Mouse (Mus musculus): ENCODE results near the gene Gnai2. TPM values are rescaled to one million over a fixed set of nuclear protein-coding genes. Genes with fewer than 3 reads are reported as not detected.

Gene Gnai2
- polyA plus RNA-seq, 1 experiment from 2014 or later = 162 TPM

GRCm38 (mm10) chr9:107620954-107621353, 14.2 kb downstream of the Gnai2 start:
- Histone ChIP-seq H3K36me3 (replicated peaks) (peaks cover 79% of the 10 kb centered on the region), H3K4me3 (replicated peaks) (no peak overlapping the region), H3K4me2 (no peak overlapping the region), H3K27me3 (no peaks in the 10 kb centered on the region), H3K9me3 (replicated peaks) (no peaks in the 10 kb centered on the region), H3K4me1 (replicated peaks) (peaks cover 51% of the 10 kb centered on the region), H3K27ac (replicated peaks) (no peak overlapping the region), H3K9ac (no peak overlapping the region)
- ATAC-seq (ENCODE audit: insufficient read depth) = no peak

- no peak overlapping the region for H3K9ac ChIP-seq
- no peak overlapping the region for H3K4me2 ChIP-seq
- ATAC-seq (ENCODE audit: insufficient read depth) = peak; percentile 23
Measured at GRCm38 (mm10) chr9:107619546-107619879, 15.7 kb downstream of the Gnai2 start.

DNA sequence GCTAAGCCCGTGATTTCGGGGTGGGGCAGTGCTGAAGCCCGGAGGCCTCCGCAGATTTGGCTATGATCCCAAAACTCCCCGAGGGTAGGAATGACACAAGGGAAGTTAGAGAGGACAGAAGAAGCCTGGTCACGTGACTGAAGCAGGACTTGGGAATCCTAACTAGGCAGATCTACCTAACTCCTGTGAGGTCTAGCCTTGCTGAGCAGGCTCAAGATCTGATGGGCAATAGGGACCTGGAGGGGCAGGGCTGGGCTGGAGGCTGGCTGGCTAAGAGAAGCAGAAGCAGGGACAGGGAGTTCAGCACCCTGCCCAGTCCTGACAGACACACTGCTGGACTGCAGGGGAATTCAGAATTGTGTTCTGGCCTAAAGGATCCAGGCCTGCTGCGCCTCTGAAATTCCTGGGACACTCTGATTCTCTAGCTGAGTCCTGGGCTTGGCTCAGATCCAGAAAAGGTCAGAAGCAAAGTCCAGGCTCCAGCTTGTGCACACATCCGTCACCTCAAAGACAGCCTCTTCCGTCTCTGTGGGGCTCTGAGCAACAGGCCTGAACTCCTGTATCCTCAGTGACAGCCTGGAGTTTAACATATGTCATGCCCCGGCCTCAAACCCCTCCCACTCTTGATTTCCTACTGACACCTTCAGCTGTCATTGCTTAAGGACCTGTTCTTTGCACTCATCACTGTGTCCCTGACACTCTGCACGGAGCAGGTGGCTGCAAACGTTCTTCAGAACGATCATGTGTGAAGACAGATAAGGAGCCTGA, 16.2 kb downstream of the Gnai2 start:
- Histone ChIP-seq H3K4me1 (replicated peaks) (peaks cover 33% of the 10 kb centered on the region), H3K36me3 (replicated peaks) (peaks cover 79% of the 10 kb centered on the region), H3K27ac (replicated peaks) (peak overlapping the region; percentile 78), H3K4me3 (replicated peaks) (no peak overlapping the region), H3K27me3 (no peaks in the 10 kb centered on the region), H3K4me2 (no peak overlapping the region), H3K9me3 (replicated peaks) (no peaks in the 10 kb centered on the region), H3K9ac (no peak overlapping the region)
- 52% methylated on average over 13 of the region's 13 CpGs for WGBS (ENCODE audit: insufficient replicate concordance)
- peak; percentile 70 for ATAC-seq (ENCODE audit: insufficient read depth)

More at GRCm38 (mm10) chr9:107619546-107619879, 15.7 kb downstream of the Gnai2 start:
- Histone ChIP-seq H3K36me3 (replicated peaks) (peaks cover 79% of the 10 kb centered on the region), H3K27ac (replicated peaks) (peak overlapping the region; percentile 78), H3K27me3 (no peaks in the 10 kb centered on the region), H3K9me3 (replicated peaks) (no peaks in the 10 kb centered on the region), H3K4me1 (replicated peaks) (peaks cover 37% of the 10 kb centered on the region), H3K4me3 (replicated peaks) (no peak overlapping the region)
- WGBS (ENCODE audit: insufficient replicate concordance) = 64% methylated on average over 13 of the region's 13 CpGs

GRCm38 (mm10) chr9:107618098-107618497, 17.1 kb downstream of the Gnai2 start:
- Histone ChIP-seq H3K9me3 (replicated peaks) (no peaks in the 10 kb centered on the region), H3K27me3 (no peaks in the 10 kb centered on the region), H3K4me2 (no peak overlapping the region), H3K4me1 (replicated peaks) (peaks cover 38% of the 10 kb centered on the region), H3K36me3 (replicated peaks) (peaks cover 80% of the 10 kb centered on the region), H3K4me3 (replicated peaks) (no peak overlapping the region), H3K9ac (no peak overlapping the region), H3K27ac (replicated peaks) (peak overlapping the region; percentile 78)
- WGBS (ENCODE audit: insufficient replicate concordance) = 91% methylated on average over 6 of the region's 6 CpGs
- ATAC-seq (ENCODE audit: insufficient read depth) = no peak

GRCm38 (mm10) chr9:107617461-107617860, 17.7 kb downstream of the Gnai2 start:
- Histone ChIP-seq H3K4me1 (replicated peaks) (peaks cover 44% of the 10 kb centered on the region), H3K4me3 (replicated peaks) (no peak overlapping the region), H3K27me3 (no peaks in the 10 kb centered on the region), H3K36me3 (replicated peaks) (peaks cover 75% of the 10 kb centered on the region), H3K9me3 (replicated peaks) (no peaks in the 10 kb centered on the region), H3K4me2 (no peak overlapping the region), H3K27ac (replicated peaks) (no peak overlapping the region), H3K9ac (no peak overlapping the region)
- 55% methylated on average over 2 of the region's 2 CpGs for WGBS (ENCODE audit: insufficient replicate concordance)
- ATAC-seq (ENCODE audit: insufficient read depth) = no peak

DNA sequence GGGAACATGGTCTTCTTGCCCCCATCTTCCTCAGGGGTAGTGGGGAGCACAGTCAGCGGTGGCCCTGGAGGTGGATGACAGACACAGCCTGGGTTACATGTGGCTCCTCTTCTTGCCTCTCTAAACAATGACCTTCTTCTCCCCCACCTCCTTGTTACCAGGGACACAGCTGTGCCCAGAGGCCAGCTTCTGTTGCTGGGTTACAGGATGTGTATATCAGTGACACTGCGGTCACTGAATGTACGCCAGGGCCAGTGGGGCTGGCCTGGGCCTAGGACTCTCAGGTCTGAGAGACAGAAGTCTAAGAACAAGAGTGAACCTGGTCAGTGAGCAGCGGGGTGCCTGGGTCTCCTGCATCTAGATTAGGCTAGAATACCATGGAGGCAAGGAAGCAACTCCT, 20.1 kb downstream of the Gnai2 start:
- Histone ChIP-seq H3K4me1 (replicated peaks) (peaks cover 49% of the 10 kb centered on the region), H3K27ac (replicated peaks) (no peak overlapping the region), H3K9me3 (replicated peaks) (no peaks in the 10 kb centered on the region), H3K4me2 (no peak overlapping the region), H3K9ac (no peak overlapping the region), H3K4me3 (replicated peaks) (no peak overlapping the region), H3K27me3 (no peaks in the 10 kb centered on the region), H3K36me3 (replicated peaks) (peaks cover 64% of the 10 kb centered on the region)
- WGBS (ENCODE audit: insufficient replicate concordance) = 79% methylated on average over 4 of the region's 4 CpGs
- ATAC-seq (ENCODE audit: insufficient read depth) = no peak

GRCm38 (mm10) chr9:107612945-107613569, 22.1 kb downstream of the Gnai2 start:
- Histone ChIP-seq H3K4me2 (peak overlapping the region; percentile 96), H3K27ac (replicated peaks) (peak overlapping the region; percentile 80), H3K4me3 (replicated peaks) (peak overlapping the region; percentile 64), H3K9ac (peak overlapping the region; percentile 74), H3K27me3 (no peaks in the 10 kb centered on the region), H3K36me3 (replicated peaks) (peaks cover 44% of the 10 kb centered on the region), H3K4me1 (replicated peaks) (peaks cover 37% of the 10 kb centered on the region), H3K9me3 (replicated peaks) (no peaks in the 10 kb centered on the region)
- ATAC-seq (ENCODE audit: insufficient read depth) = peak; percentile 21; the same call in 1 of the 2 replicates
- WGBS (ENCODE audit: insufficient replicate concordance) = 10% methylated on average over 12 of the region's 12 CpGs

DNA sequence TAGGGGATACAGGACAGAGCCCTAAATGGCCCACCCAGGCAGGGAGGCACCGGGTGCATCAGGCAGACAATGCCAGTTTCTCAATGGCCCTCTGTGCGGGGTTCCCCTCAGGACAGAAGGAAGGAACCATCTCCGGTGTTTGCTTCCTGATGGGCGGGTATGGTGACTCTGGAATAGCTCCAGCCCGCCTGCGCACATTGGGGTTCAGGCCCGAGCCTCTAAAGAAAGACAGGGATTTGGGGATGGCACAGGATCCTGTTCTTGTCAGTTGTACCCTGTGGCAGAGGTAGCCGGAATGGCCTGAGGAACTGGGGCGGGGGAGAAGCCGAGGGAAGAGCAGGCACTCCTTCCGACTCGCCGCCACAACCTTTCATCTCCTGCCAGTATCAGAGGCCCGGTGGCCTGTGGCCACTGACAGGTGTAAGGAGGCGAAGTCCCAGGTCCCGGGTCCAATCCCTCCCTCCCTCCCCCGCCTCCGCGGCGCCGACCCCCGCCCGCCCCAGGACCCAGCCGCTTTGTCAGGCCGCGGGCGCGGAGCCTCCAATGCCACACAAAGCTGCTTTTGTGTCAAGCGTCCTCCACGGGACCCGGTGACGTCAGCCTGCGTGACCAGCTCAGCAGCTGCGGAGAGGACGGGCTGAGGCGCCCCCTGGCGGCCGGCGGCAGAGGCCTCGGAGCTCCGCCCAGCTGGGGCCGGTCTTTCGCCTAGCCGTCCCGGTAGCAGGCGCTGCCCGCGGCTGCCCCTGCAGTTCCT, 22.8 kb downstream of the Gnai2 start:
- no peaks in the 10 kb centered on the region for H3K27me3 ChIP-seq
- no peaks in the 10 kb centered on the region for H3K9me3 ChIP-seq (replicated peaks)
- H3K9ac ChIP-seq = peak overlapping the region; percentile 74
- peaks cover 38% of the 10 kb centered on the region for H3K36me3 ChIP-seq (replicated peaks)
- peaks cover 44% of the 10 kb centered on the region for H3K4me1 ChIP-seq (replicated peaks)
- H3K27ac ChIP-seq (replicated peaks) = peak overlapping the region; percentile 80
- peak; percentile 93 for ATAC-seq (ENCODE audit: insufficient read depth)
- H3K4me2 ChIP-seq = peak overlapping the region; percentile 96
- peak overlapping the region; percentile 64 for H3K4me3 ChIP-seq (replicated peaks)
- 3% methylated on average over 48 of the region's 48 CpGs for WGBS (ENCODE audit: insufficient replicate concordance)

DNA sequence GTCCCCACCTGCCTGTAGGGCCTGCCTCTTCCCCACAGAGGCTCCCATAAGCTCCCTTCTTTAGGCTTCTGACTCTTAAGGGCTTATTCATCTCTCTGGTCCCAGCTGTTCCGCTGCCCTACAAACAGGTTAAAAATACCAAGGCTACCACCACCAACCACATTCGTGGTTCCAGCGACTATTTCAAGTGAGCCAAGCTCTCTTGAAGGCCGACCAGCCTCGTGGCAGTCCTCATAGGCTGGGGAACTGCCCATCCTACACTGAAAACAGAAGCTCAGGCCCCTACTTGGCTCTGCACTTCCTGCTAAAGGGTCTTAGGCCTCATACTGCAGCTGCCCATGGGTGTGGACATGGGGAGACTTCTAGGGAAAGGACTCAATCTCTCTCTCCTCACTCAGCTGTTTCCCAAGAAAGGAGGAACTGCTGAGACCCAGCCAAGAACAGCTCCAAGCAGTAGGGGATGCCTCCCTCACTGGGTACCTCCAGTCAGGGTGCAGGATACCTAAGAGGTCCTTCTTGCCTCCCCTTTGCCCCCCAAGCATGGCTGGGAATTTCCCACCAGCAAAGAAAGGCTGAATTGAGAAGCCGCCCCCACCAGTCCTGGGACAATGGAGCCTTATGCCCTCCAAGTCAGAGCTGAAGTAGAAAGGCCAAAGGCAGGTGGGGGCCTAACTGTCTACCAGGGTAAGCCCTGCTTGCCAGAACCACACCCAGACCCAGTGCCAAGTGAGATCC, 23.5 kb downstream of the Gnai2 start:
- peaks cover 31% of the 10 kb centered on the region for H3K36me3 ChIP-seq (replicated peaks)
- H3K9me3 ChIP-seq (replicated peaks) = no peaks in the 10 kb centered on the region
- no peak for ATAC-seq (ENCODE audit: insufficient read depth)
- H3K4me2 ChIP-seq = peak overlapping the region; percentile 96
- no peaks in the 10 kb centered on the region for H3K27me3 ChIP-seq
- H3K9ac ChIP-seq = peak overlapping the region; percentile 74
- 38% methylated on average over 6 of the region's 6 CpGs for WGBS (ENCODE audit: insufficient replicate concordance)
- H3K4me1 ChIP-seq (replicated peaks) = peaks cover 52% of the 10 kb centered on the region
- H3K4me3 ChIP-seq (replicated peaks) = peak overlapping the region; percentile 64
- H3K27ac ChIP-seq (replicated peaks) = peak overlapping the region; percentile 80

- no peak overlapping the region for H3K27ac ChIP-seq (replicated peaks)
- no peak overlapping the region for H3K9ac ChIP-seq
- no peaks in the 10 kb centered on the region for H3K9me3 ChIP-seq (replicated peaks)
- H3K4me1 ChIP-seq (replicated peaks) = peaks cover 63% of the 10 kb centered on the region
- WGBS (ENCODE audit: insufficient replicate concordance) = 67% methylated on average over 4 of the region's 4 CpGs
- peaks cover 14% of the 10 kb centered on the region; the same call in 1 of the 2 replicates for H3K27me3 ChIP-seq
- H3K36me3 ChIP-seq (replicated peaks) = peaks cover 9% of the 10 kb centered on the region
- no peak overlapping the region for H3K4me2 ChIP-seq
- no peak for ATAC-seq (ENCODE audit: insufficient read depth)
- H3K4me3 ChIP-seq (replicated peaks) = no peak overlapping the region
Measured at GRCm38 (mm10) chr9:107609433-107609830, 25.7 kb downstream of the Gnai2 start.

Data from liver, embryonic 15.5 days (tissue).